Mouse (Mus musculus): Measurements from ENCODE around the gene BC048507.
"Not testable (repeated sequence)": the region's sequence is repeated elsewhere in the genome, so short reads cannot be mapped to it uniquely, and the experiment has no call there.

BC048507 gene

GRCm38 (mm10) chr13:67863026-67863425 lies at the start of gene BC048507:
Gene BC048507, plus strand, starts transcription at chr13:67863326.
- CTCF ChIA-PET, result no interaction called here

- CTCF ChIA-PET, result no interaction called here
Measured at GRCm38 (mm10) chr13:67813710-67814660, 49.1 kb upstream of the BC048507 start, which contains the start of gene Zfp273. Gene Zfp273, plus strand, starts transcription at chr13:67813740.

GRCm38 (mm10) chr13:67818636-67819035 lies 44.5 kb upstream of the BC048507 start:
- CTCF ChIA-PET, result no interaction called here

DNA sequence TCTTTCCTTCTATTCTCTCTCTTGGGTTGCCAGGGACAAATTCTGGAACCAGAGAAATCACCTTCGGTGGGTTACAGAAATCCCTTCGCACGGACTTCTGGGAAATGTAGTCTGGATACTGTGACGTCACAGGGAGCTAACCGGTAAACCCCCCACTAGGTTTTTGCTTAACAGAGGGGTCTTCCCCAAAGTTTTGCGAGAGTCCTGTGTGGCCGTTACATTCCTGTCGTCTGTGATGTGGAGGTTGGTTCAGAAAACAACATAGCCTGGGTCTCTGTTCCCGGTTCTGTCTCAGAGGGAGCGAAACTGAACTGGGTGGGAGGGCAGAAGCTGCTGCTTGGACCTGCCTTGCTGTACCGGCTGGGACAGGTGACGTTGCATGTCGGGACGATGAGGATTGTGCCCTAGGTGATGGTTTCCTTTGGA lies 32.2 kb upstream of the BC048507 start, which contains the start of gene Gm10037:
Gm10037 (plus strand) TSS at position 196 of the 426 bp plus-strand sequence.
- CTCF ChIA-PET, result interaction anchor here (0.6 kb wide), 1 partner anchor 775 kb away, joined by 3 read pairs; no protein-coding TSS in a partner anchor

DNA sequence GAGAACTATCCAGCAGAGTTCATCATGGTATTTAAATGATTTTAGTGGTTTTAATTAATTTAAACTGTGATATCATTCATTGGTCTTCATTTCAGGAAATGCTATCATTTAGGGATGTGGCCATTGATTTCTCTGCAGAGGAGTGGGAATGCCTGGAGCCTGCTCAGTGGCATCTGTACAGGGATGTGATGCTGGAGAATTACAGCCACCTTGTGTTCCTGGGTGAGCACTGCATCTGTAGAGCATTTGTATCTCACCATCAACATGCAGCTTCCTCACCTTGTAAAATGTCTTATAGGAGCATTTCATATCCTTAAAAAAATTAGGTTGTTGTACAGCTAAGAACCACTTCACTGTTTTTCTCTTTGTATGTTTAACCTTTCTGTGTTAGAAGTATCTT lies 30.0 kb upstream of the BC048507 start:
- CTCF ChIA-PET, result not testable (repeated sequence)

GRCm38 (mm10) chr13:67843775-67844118 lies 19.4 kb upstream of the BC048507 start:
- CTCF ChIA-PET, result no interaction called here

DNA sequence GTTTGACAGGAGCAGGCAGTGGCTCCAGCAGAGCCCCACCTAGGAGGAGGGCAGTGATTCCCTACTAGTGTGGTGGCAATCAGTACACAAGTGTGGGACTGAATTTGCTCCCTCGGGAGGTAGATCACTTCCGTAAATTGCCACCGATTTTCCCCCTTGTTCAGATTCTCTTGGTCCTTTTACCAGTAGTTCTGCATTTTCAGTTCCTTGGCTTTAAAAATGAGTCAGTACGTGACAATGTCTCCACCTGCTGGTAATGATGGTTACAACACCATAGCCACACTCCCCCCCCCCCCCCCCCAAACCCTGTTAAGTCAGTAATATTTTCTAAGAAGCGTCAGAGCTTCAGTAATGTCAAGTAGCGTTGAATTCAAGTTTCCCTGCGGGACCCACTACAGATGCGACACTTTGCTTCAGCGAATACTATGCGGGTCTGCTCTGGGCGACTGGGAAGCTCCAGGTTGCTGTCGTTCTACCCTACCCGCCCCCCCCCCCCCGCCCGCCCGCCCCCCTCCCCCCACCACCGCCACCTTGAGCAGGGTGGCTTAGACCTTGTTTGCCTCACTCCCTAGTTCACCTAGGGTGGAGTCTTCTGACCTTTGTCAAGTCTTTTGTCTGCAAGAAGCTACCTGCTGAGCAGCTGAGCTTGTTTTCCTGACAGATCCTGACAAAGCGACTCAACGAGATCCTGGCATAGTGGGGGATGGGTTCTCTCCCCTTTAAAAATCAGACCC lies 18.8 kb upstream of the BC048507 start:
- CTCF ChIA-PET, result interaction anchor here (0.5 to 0.6 kb wide), 2 partner anchors 257 to 863 kb away, joined by 3 to 8 read pairs; no protein-coding TSS in a partner anchor

GRCm38 (mm10) chr13:67844853-67845194 lies 18.3 kb upstream of the BC048507 start:
- CTCF ChIA-PET, result interaction anchor here (0.5 to 0.6 kb wide), 2 partner anchors 258 to 864 kb away, joined by 3 to 8 read pairs; no protein-coding TSS in a partner anchor

GRCm38 (mm10) chr13:67850361-67850760 lies 12.8 kb upstream of the BC048507 start:
- CTCF ChIA-PET, result no interaction called here

DNA sequence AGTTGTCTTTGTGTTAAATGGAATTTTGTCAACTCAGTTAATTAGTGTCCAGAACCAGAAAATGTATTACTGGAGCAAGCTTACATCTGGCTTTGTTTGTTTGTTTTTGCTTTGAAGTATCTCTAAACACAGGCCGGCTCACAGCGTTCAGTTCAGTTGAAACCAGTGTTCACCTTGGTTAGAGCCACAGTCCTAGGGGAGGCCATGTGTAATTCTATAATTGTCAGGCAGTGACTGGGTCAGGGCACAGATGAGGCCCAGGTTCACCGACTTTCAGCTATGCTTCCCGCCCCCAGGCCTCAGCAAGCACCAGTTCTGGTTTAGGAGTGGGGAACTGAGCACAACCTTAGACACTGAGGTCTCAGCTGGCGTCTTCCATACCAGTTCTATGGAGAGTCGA lies 10.0 kb upstream of the BC048507 start:
- CTCF ChIA-PET, result no interaction called here

DNA sequence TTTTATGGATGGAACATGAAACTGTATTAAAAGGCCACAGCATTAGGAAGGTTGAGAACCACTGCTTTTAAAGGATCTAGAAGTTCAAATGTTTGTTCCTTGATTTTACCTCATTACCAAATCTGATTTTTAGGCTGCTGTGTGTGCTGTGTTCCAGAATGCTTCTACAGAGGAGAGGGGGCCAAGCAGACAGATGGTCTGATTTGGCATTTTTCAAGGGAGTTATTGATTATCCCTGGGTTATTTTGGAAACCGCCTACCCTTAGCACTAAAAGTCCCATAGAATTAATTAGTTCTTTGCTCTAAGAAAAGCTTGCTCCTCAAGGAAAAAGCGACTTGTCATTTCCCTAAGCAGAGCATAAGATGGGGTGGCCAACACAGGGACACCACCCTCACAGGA lies 9.1 kb upstream of the BC048507 start:
- CTCF ChIA-PET, result no interaction called here

- CTCF ChIA-PET, result no interaction called here
Measured at GRCm38 (mm10) chr13:67857317-67857716, 5.8 kb upstream of the BC048507 start.

DNA sequence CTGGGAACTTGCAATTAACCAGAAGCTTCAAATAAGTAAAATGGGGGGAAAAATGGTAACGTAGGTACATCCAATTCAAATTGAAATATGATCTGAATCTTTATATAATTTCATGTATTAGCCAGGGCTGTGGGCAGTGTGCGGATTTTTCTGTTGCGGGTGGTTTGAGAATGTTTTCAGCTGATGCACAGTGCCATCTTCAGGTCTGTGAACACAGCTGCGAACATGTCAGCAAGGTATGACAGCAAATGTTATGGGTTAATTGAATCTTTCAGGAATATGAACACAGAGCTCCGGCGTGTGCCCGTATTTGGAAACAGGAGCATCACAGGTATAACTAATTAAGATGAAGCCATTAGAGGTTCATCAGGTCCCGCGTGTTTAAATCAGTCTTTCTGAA lies 618 bp upstream of the BC048507 start:
- CTCF ChIA-PET, result no interaction called here

DNA sequence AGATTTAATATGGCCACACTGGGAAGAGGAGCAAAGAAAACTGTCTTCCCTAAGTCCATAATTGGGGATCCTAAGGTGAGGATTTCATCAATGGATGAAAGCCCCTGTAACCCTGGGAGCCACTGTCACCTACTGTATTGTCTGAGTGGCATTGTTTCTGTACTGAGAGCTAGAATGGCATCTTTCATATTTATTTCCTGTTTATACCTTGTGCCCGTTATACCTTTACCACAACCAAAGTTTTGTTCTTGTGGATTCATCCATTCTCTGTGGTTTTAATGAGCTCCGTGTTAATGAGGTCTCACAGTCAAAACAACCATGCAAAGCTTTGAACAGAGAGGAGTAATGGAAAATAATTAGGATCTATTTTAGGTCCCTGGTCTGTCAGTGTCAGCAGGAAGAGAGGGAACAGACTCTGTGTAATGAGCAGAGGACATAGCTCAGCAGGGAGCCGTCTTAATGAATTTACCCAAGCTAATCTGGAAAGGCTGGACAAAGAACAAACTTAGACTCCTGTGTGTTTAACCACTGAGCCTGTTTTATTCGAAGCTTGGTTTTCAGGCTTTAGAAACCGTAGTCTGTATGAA lies 1.7 kb downstream of the BC048507 start:
- CTCF ChIA-PET, result no interaction called here

DNA sequence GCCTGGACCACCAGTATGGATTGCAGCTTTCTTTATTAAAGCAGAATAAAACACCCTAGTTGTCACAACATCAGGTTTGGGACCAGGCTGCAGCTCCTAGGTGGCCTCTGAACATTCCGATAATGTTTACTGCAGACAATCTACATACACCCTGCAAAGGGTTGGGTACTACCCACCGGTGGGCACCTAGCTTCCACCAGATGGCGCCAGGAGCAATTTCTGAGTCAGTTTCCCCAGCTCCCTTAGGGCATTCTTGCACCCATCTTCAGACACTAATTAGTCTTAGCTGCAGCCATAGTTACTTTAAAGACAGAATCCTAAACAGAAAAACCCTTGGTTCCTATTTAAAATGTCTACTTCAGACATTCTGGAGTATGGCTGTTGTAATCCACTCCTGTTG lies 4.8 kb downstream of the BC048507 start:
- CTCF ChIA-PET, result no interaction called here

DNA sequence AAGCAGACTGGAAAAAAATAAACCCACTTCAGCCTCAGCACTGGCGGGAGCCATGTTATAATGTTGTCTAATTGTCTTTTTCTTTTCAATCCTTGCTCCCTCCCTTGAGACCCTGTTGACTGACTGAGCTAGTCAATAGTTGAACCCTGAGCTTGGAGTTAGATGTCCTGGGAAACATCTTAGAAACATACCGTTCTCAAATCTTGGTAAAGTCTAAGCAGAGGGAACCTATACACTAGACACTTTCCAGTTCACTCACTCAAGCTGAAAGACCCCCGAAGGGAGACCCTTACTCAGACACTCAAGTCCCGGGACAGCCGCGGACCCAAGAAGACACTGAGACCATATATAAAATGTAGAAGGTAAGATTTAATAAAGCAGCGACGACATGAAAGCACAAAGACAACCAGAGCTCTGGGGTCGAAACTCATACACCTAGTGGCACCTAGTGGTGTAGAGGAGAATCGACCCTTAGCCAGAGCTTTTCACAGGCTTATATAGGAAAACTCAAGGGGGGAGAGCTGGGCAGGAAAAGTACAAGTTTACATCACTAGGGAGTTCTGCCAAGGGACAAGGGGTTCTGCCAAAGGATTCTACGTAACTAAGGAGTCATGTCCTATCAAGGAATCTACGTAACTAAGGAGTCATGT lies 13.0 kb downstream of the BC048507 start:
- CTCF ChIA-PET, result not testable (repeated sequence)

DNA sequence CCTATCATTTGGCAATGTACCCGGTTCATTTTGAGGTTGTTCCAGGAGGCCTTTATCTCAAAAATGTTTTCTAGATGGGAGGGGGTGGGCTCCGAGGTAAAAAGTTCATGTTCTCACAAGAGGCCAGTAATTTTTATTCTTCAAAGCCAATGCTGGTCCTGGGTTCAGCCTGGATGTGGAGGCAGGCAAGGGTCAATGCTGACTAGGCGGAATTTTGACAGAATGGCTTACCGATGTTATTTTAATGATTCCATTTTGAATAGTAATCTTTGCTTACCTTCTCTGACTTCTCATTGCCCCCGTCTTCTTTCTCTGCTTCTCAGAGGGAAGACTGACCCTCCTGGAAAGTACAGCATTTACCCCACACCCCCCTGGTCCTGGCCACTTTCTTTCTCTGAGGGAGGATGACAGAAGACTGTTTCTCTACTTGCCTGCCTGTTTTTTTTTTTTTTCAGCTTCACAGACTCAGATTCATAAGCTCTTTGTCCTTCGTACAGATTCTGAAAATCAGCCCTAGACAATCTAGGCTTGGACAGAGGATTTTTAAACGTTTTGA lies 13.7 kb downstream of the BC048507 start:
- CTCF ChIA-PET, result no interaction called here

DNA sequence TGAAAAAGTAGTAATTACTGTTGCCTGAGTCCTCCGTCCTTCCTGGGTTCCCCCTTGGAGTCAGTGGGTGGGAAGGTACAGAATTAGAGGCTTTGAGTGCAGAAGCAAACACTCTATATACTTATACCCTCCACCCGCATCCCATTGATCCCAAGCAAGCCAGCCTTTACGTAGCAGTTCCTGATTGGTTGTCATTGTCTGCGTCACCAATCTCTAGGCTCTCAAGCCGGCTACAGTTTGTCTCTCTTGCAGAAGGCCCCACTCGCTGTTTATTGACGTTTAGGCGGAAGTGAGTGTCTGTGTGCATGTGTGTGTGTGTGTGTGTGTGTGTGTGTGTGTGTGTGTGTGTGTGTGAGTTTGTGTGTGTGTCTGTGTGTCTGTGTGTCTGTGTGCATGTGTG lies 20.8 kb downstream of the BC048507 start:
- CTCF ChIA-PET, result no interaction called here

DNA sequence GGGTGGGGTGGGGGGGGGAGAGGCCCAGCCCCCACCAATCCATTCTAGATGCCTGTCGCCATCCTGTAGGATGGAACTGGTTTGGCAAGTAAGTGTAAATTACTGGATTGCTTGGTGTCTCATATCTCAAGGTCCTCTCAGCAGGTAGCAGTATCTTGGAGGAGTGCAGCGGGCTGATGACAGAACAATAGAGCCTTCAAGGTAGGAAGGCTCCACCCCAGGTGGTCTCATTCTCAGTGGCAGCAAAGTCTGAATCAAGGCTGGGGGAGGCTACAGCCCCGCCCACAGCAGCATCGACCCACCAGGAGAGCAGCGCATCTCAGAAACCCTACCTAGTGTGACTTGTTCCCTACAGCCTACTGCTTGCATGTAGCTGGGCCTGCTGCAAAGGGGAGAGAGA lies 46.6 kb downstream of the BC048507 start:
- CTCF ChIA-PET, result no interaction called here
